Mouse (Mus musculus) right cerebral cortex, postnatal 4 days (tissue): ENCODE measurements at regions not wholly inside any gene's neighbourhood (a gene's known extent, or its start where the extent isn't known, plus 50 kb on each side); places are given as distances from the start of the nearest gene placed in this dataset.

Source experiments
- DNase-seq: peaks from one replicate; pipeline ENCODE4 v3.0.0-alpha.2; 2022

DNA sequence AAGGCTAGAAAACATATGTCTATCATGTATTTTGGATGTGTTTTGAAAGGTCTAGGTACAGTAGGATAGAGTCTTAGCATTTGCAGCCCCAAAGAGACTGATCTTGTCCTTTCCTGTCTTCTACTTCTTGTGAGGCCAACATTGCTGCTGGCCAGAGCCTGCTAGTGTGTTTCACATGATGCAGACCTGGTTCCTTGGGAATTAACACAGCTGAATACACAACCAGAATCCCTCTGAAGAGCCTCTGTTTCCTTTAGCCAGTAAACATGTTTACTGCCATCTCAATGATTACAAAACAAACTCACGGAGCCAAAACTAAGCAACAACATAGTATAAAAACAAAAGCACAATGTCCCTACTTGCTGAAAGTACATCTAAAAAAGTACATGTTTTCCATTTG lies 598.9 kb downstream of the 9430069I07Rik start:
- DNase-seq: no peak
